Mouse (Mus musculus): ENCODE measurements around the gene Dlst.
A peak's percentile ranks its signal among the peaks of the same experiment; 100 is the strongest.

Gene Dlst

DNA sequence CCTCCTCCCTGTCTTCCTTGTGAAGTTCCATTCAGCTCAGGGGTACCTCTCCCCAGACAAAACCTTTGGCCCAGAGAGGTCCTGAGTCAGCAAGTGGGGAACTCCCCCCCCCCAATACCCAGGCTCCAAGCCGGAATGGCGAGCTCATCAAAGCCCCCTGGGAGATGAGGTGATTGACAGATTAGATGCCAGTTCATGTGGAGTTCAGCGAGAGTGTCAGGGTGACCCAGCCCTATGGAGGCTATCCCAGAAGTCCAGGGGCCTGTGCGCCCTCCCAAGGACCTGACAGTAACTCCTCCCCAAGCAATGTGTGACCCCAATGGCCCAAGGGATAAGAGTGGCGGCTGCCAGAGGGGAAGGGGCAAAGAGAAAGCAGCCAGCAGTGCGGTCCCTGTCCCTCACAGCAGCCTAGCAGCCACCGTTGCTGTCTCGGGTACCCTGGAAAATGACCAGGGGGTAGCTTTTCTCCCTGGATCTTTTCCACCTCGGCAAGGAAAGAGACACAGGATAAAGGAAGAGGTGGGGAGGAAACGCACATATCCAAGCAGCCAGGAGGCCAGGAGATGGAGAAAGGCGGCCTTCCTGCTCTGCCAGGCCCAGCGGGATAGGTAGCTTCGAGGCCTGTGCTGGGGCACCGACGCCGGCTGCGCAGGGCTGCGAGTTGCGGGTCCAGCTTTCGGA lies 39.8 kb downstream of the Dlst start:
- DNase-seq (ENCODE audit: low spot score): no peak

GRCm38 (mm10) chr12:85151002-85151774 lies 40.6 kb downstream of the Dlst start, which contains the start of gene Rps6kl1:
Rps6kl1 (minus strand) TSS chr12:85151264.
- no peak for DNase-seq (ENCODE audit: low spot score)

DNA sequence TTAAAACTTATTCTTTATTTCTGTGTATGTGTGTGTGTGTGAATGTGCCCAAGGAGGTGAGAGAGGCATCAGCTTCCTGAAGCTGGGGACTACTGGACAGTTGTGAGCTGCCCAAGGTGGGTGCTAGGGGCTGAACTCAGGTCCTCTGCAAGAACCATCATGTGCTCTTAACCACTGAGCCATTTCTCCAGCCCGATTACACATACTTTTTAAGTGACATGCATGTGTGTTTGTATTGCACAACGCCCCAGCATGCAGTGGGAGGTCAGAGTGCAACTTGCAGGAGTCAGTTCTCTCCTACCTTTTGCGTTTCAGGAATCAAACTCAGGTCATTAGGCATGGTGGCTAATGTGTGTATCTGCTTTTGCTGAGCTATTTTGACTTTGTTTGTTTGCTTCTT lies 42.4 kb downstream of the Dlst start:
- no peak for DNase-seq (ENCODE audit: low spot score)

DNA sequence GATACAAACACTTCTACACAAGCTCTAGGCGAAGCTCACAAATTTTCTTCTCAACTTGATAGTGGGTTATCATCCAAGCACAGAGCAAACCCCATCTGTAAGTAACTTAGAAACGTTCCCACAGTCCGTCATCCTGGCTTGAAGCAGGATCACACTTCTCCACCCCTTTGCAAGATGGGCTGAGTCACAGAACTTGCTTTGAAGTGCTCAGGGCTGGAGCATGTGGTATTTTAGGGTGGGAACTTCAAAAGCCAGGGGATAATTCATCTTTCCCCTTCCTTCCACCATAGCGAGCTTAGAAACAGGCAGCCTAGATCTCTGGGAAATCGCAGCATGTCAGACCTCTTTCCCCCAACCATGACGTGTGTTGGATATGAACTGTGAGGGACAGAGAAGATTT lies 45.7 kb downstream of the Dlst start:
- no peak for DNase-seq (ENCODE audit: low spot score)

GRCm38 (mm10) chr12:85157797-85158460 lies 47.3 kb downstream of the Dlst start:
- DNase-seq (ENCODE audit: low spot score): no peak

DNA sequence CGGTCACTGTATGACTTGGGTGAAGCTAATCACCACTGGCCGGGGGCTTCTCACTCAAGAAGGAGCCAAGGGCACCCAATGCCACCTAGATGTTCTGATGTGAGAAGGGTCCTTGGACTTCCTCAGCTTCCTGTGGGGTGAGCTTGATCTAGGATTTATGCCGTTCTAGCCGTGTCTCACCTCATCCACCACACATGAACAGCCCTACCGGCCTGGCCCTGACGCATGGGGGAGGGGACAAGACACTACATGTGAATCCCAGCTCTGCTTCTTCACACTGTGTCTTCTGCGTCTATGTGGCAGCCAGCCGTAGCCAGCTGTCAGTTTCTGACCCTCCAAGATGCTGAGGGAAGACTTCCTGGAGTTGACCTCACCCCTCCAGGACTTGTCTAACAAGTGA lies 48.2 kb downstream of the Dlst start:
- DNase-seq (ENCODE audit: low spot score): no peak

DNA sequence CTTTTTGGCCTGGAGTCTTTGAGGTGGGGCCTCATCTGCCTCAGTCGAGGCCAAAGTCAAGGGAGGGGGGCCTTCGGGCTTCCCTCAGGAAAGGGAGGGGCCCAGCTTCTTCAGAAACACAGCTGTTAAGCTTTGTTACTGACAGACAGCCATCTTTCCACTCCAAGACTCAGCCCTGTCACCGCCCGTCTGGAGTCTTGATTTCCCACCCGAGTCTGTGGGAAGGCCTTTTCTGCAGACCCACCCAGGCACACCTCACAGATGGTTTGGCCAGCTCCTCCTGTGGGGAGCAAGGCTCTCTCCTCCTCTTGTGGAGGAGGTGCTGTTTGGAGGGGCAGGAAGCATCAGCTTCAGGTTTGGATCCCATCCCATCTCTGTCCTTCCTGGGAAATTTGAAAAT lies 49.0 kb downstream of the Dlst start:
- DNase-seq (ENCODE audit: low spot score): no peak

DNA sequence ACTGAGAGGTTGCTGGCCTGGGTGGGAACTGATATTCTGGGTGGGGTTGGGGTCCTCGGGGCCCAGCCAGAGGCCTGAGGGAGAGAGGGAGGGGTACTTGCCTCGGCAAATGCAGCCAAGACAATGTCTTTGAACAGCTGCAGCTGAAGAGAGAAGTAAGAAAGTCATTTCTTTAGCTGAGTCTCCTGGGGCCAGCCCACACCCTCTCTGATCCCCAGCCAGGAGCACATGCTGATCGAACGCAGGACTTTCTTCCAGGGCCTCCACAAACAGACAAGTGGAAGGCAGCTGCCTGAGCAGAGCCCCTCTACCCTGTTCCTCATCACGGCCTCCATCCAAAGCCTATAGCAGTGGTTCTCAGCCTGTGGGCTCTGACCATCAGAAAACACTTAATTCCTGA lies 54.4 kb downstream of the Dlst start:
- no peak for DNase-seq (ENCODE audit: low spot score)

DNA sequence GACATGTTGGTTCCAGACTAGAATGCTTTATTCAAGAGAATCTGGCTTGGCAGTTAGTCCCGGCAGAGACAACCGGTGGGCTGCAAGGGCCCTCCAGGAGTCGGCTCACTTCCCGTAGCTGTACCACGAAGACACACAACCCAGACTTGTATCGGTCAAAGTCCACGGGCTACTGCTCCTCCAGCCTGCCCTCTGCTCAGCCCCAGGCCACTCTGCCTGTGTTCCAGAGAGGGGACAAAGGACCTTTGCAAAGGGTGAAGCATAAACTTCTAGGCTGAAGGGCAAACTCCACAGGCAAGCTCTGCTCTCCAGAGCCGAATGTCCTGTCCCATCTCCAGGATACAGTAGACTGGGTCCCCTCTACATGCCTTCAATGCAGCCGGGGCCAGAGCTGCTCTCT lies 56.0 kb downstream of the Dlst start:
- no peak for DNase-seq (ENCODE audit: low spot score)

DNA sequence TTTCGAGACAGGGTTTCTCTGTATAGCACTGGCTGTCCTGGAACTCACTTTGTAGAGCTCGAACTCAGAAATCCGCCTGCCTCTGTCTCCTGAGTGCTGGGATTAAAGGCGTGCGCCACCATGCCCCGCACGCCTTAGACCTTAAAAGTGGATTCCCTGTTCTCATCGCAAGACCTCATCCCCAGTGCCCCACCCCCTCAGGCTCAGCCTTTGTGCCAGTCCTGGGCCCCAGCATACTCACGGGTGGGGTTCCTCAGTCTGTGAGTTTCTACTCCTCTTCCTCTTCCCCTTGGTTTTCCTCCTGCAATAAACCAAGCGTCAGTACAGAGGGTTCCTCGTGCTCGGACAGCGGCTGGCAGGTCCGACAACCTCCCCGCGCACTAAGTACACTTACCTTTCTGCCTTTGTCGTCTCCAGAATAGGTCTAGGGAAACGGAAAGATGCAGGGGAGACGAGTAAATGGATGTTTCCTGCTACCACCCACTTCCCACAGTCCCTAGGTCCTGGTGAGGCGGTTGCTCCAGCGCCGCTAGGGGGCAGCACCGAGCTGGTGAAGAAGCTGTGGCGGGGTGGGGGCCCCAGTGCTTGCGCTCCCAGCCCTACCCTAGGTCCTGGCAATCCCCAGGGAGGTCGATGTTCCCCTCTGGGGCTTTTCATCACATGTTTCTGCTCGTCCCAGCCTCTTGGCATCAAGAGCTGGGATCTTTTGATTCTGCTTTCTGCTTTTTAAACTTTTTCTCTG lies 58.7 kb downstream of the Dlst start:
- DNase-seq (ENCODE audit: low spot score): peak; percentile 87

DNA sequence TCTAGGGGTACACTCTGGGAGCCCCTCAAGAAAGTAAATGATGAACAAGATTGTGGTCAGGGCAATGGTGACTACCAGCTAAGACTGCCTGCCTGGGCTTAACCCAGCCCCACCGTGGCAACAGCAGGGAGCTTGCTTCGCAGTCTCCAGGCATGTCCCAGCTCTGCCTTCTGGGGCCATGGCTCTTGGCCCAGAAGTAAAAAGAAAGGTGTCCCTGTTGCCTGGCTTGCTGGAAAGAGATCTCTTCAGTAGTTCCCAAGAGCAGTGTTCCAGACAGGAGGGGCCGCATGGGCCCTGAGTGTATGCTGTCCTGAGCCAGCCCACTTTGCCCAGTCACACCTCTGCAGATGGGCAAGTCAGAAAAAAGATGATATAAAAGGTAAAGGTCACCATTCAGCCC lies 59.2 kb downstream of the Dlst start:
- no peak for DNase-seq (ENCODE audit: low spot score)

- no peak for DNase-seq (ENCODE audit: low spot score)
Measured at GRCm38 (mm10) chr12:85170284-85170947, 59.8 kb downstream of the Dlst start.

DNA sequence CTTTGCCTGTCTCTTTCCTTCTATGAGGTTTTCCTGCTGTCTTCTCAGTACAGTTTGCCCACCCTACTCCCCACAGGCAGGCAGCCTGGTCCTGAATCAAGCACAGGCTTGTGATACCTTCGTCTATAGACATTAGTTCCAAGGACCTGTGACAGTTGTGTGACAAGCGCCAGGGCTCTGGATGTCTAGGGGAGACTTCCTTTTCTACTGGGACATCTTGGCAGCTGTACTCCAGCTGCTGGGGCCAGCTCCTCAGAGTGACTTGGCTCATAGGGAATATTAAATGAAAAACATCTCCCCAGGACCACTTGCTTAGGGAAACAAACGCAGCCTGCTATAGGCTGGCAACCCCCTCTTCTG lies 60.3 kb downstream of the Dlst start:
- DNase-seq (ENCODE audit: low spot score): no peak

GRCm38 (mm10) chr12:85174016-85174415 lies 63.4 kb downstream of the Dlst start:
- no peak for DNase-seq (ENCODE audit: low spot score)

DNA sequence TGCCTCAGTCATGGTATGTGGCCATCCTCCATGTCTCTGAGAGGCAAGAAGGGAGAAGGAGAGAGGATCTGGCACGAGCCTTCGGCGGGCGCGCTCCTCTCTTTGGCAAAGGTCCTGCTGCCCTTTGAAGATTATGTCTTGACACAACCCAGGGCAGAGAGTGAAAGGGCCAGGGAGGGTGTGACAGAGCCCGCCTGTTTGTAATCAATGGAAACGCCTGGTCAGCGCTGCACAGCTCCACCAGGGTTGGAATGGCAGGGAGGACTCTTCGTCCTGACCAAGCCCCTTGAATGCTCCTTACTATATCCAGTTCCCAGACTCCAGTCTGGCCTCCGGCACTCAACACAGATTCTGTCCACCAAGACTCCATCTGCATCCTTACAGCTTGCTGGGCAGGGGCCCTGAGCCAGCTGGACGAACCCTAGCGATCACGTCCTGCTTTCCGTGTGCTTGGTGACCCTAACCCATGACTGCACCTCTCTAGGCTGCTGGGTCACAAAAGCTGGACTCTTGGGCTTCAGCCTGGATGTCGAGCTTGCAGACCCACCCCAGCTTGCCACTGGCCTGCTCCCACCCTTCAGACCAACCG lies 64.5 kb downstream of the Dlst start:
- no peak for DNase-seq (ENCODE audit: low spot score)

DNA sequence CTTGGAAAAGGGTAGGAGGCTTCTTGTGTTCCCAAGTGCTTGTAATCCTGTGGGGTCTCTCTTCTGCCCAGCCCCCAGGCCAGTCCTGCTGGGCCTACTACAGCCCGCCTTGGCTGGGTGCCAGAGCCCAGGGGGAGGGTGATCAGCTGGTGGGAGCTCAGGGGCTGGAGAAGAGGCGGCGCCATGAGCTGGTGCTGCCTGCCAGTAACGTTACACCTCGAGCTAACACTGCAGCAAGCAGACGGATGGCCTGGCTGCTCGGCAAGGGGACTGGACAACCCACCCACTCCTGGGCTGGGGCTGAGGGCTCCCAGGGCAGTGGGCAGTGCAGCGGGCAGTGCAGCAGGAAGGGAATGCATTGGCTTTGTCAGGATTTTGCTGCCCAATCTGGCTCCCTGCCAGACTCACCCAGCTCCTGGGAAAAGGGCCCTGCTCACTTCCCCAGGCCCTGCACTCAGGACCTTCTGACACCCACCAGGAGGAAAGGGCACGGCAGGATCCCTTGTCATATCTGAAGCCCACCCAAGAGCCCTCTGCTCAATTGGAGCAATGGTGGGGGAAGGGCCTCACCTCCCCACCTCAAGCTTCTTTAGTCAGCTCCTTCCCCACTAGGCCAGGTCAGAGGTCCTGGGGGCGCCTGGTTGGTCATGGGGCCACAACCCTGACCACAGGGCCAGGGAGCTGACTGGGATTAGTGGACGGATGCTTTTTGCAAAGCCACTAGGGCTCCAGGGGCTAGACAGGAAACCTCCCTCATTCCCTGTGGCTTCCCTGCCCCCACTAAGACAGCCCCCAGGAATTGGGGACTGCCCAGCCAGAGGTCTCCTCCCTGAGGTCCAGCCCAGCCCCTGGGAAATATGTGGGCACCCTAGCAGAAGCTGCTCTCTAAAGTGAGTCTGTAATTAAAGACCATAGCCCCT lies 65.6 kb downstream of the Dlst start:
- DNase-seq (ENCODE audit: low spot score): no peak

- DNase-seq (ENCODE audit: low spot score): peak; percentile 53
Measured at GRCm38 (mm10) chr12:85176846-85177523, 66.4 kb downstream of the Dlst start.

DNA sequence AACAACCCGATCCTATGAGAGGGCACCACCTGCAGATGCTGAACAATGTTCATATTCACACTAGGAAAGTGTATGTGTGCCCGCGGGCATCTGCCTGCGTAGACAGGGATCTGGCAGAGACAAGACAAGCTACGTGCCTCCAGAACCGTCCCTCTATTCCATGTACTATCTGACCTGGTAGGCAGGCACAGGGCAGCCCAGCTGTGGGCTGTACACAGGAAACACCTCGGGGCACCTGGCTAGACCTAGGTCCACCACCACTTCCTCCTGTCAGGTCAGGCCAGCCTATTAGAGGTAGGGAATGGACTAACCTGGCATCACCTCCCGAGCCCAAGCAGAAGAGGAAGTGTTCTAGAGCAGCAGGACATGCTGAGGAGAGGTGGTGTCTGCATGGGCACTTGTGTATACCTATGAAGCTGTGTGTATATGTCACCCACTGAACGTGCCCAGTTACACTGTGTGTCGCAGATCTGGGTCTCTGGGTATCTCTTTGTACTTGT lies 67.2 kb downstream of the Dlst start, which contains the start of gene Pgf:
Gene Pgf, minus strand, starts transcription at position 51 of the 500 bp plus-strand sequence.
- no peak for DNase-seq (ENCODE audit: low spot score)

- DNase-seq (ENCODE audit: low spot score): no peak
Measured at GRCm38 (mm10) chr12:85178294-85178693, 67.7 kb downstream of the Dlst start.

All from urinary bladder, postnatal 14 days (tissue).